Mouse (Mus musculus): ENCODE measurements around the gene Ccdc85a.
"Not testable (repeated sequence)": the region's sequence is repeated elsewhere in the genome, so short reads cannot be mapped to it uniquely, and the experiment has no call there.

The Ccdc85a gene

DNA sequence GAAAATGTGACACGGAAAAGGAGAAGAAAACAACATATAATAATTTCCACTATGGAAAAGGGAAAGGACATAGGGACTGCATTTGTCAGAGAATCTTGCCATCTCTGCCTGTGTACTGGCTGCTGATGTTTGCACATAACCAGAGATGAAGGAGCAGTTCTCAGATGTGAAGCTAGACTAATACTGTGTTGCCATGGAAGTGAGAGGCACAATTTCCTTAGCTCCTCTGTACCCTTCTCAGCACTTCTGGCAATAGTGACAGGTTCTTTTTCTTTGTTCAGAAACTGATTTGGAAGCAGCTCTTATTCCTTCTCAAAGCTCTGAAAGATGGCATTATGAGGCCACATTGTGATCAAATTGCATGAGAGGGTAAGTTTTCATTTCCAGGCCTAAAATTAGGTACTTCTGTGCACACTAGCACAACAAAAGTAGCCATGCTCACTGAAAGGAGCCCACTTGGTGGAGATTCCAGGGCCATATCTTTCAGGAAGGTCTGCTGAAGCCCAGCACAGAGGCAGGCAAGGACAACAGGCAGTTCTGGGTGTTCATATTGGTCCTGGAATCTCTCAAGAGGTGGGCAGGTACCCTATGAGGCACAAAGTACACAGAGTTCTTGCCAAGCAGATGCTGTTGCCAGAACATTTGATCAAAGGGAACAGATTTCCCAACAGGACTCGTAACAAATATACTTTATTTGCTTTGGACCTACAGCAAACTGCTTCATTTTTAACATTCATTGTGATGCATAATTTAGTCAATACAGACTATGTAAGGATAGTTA lies 161.5 kb downstream of the Ccdc85a start:
- no peak for DNase-seq

DNA sequence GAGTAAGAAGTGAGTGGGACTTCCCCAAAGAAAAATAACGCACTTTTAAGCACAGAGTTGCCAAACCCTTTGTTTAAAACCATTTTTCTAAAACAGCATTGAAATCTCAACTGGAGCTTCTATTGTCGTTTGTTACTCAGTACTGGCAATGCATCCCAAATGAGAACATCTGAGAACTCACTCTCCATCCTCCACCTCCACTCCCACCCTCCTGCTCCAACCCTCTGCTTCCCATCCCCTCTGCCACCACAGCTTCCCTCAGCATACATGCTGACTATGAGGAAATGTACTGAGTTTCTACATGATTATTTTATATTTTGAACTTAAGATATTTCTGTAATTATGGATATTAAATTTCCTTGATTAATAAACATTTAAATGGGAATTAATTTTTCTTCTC lies 168.3 kb downstream of the Ccdc85a start:
- DNase-seq, result no peak

DNA sequence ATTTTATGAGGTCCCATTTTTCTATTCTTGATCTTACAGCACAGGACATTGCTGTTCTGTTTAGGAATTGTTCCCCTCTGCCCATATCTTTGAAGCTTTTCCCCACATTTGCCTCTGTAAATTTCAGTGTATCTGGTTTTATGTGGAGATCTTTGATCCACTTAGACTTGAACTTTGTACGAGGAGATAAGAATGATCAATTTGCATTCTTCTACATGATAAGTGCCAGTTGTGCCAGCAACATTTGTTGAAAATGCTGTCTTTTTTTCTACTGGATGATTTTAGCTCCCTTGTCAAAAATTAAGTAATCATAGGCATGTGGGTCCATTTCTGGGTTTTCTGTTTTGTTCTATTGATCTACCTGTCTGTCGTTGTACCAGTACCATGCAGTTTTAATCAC lies 174.2 kb downstream of the Ccdc85a start:
- not testable (repeated sequence) for DNase-seq

DNA sequence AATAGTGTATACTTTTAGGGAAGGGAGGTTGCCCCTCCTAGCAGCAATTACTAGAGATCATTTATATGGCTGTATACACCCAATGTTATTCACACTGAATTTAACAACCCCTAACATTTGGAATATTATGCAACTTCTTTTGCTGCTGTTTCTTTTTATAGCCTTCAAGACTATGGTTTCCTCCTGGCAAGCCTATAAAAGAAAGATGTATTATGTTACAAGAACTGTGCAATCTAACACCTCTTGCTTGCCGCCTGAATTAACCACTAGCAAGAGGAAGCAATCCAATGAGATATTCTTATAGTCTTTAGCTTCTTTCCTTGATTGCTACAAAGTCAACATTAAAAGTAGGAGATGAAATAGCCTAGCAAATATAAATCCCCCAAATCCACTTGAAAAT lies 187.0 kb downstream of the Ccdc85a start:
- no peak for DNase-seq

DNA sequence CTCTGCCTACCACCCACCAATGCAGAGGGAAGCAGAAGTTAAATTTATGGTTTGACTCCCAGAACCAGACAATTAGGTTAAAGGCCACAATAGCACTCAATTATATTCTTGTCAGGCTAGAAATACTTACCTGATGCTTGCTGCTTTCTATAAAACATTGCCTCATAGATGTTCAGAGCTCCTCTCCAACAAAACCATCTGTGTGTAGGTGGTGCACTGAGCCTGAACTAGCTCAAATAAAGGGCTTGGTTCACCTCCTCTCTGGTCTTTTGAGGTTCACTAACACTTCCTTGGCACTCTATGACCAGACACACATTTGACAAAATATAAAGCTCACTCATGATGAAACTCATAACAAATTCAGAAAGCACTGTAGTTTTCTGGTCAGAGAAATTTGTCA lies 208.2 kb downstream of the Ccdc85a start:
- DNase-seq, result no peak

DNA sequence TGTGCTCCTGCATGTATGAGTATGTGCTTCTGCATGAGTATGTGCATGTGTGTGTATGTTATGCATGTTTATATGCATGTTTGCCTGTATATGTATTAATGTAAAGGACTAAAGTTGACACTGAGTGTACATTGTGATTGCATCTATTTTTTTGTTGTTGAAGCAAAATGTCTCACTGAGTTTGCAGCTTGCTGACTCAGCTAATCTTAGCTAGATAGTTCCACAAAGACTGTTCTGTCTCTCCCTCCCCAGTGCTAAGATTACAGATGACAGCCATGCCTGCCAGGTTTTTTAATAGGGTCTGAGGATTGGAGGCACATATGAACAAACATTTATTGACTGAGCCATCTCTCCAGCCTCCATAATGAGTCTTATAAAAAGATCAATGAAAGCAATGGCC lies 209.5 kb downstream of the Ccdc85a start:
- DNase-seq, result no peak

DNA sequence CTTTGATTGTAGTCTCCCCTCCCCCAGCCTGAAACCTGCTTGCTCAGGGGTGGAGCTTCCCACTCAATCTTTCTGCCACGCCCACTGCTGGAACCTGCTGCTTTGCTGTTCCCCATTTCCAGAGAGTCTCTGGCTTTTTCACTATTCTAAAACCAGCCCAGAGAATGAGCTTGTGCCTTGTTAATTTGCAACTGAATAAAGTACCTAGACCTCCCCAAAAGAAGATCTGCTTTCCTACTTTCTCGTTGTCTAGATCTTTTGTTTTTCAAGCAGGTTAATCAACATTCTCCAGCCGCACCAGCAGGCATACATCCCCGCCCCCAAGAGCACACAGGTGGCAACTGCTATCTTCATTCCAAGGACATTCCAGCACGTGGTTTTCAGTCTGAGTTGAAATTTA lies 212.7 kb downstream of the Ccdc85a start:
- DNase-seq, result not testable (repeated sequence)

DNA sequence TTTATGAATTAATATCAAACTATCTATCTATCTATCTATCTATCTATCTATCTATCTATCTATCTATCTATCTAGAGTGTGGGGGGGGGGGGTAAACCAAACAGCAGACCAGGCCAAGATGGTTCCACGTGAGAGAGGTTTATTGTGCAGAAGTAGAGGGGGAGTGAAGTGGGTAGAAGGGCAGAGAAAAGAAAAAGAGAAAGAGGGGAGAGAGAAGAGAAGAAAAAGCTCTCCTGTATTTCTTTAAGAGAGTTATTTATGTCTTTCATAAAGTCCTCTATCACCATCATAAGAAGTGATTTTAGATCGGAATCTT lies 218.2 kb downstream of the Ccdc85a start:
- no peak for DNase-seq

DNA sequence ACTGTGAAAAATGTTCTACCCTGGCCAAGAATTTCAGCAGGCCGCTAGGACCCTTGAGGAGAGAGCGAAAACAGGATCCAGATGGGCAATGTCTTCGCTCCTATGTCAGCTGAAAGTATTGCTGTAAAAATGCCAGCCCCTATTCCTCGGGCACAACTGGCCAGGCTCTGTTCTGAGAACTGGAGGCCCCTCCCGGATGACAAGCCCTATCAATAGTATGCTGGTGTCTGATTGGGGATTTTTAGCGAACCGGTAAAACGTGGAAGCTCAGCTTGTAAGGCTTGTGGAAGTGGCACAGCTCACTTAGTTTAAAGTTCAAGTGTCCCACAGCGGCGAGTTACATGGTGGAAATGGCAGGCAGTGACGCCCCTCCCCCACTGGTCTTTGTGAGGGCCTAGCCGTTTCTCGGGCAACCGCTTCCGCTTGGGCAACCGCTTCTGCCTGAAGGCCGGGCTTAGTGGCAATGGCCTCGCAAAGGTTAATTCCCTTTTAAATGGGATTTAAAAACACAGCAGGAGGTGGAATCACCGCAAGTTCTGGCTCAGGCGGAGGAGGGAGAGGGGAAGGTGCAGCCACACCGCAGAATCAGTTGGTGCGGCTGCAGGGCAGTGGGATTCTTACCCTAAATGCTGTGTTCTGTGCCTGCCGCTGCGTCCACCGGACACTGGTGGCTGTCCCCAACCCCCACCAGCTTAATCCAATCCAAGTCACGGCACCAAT lies 218.8 kb downstream of the Ccdc85a start:
- peak; percentile 12 to 35 for DNase-seq

DNA sequence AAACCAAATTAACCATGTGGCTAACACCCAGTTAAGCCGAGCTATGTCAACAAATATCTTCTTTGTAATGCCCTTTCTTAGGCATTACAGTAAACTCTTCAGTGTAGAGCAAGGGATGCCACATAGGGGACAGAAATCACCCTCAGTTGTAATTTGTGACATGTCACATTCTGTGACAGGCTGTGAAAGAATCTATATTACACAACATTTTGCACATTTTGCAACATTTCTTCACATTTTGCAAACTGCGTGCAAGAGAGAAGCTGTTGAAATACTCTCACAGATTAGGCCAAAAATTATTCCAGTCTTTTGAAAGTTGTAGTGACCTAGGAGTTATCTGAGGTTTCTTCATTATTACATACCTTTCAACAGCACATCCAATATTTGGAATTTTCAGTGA lies 240.7 kb downstream of the Ccdc85a start:
- DNase-seq, result no peak

DNA sequence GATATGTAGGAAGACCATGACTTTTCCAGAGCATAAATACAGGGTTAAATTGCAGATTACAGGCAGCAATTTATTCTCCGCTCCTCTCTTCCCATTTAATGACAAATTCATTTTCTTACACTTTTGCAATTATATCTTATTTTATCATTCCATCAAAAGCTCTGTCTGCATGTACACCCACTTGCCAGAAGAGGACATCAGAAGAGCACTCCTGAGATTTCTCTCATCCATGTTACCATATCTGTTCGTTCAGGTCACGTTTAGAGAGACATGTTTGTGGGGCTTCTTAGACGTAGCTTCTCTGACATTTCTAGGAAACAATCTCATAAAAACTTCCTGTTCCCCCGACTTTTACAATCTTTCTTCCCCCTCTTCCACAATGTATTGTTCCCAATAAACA lies 242.2 kb downstream of the Ccdc85a start:
- no peak for DNase-seq

DNA sequence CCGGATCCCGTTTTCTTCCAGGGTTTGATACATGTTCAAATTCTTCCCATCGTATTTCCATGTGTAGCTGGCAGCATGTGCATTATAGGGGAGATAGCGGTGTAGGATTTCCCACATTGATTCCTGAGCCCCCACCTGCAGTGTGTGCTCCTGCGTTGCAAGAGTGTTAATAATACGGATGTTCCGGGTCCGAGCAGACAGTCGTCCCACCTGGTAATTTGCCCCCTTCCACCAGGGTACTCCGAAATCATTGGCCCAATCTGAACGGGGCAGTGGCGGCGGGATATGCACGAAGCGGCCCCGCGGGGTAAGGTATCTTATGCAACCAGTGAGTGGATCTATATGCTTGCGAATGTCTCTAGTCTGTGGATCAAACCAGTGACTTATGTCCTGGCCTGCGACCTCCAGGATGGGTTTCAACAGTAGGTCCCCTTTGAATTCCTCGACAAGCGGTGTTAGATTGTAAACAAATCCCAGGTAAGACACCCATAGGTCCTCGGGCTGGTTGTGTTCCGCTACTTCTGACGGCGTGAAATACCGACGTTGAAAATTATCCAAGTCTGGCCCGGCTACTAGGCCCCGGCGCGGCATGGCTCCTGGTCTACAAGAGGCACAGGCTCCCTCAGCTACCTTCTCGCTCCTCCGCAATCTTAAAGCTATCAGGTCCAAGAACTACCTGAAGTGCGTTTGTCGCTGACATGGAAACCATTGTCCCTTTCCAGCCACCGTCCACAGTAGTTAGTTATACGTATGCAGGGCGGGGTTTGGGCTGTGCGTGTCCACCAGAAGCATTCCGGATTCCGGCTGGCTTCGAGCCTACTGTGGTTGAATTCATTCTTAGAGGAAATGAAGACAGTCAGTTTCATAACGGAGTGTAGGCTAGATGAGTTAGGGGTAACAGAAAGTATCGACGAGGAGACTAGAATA lies 244.6 kb downstream of the Ccdc85a start, which contains the start of gene Gm6685:
Gene Gm6685 (minus strand): TSS at position 644 of the 927 bp plus-strand sequence.
- DNase-seq, result not testable (repeated sequence)

Measured in spleen, adult 18-20 months (tissue).